Mouse (Mus musculus) brain, embryonic 14.5 days (tissue): Measurements from ENCODE around the gene Parp14. TPM values are rescaled to one million over a fixed set of nuclear protein-coding genes. Genes with fewer than 3 reads are reported as not detected.

Source experiments
- DNase-seq: peaks from one replicate; pipeline ENCODE4 v3.0.0-alpha.2; 2011; ENCODE audit warnings: low read depth
- CTCF ChIP-seq: fragments of 200-500 bp; IDR thresholded peaks from 2 replicates; pipeline ENCODE4 v1.5.1; 2012; ENCODE audit warnings: inconsistent platforms, mild to moderate bottlenecking, moderate library complexity, borderline replicate concordance; ENCODE audit not compliant: insufficient read depth, insufficient read length; ENCODE audit errors: extremely low read depth
- POLR2A ChIP-seq: fragments of 200-500 bp; IDR thresholded peaks from 2 replicates; pipeline ENCODE4 v1.6.1; 2012; ENCODE audit warnings: mild to moderate bottlenecking, inconsistent platforms, borderline replicate concordance; ENCODE audit not compliant: poor library complexity, insufficient read depth, insufficient read length, severe bottlenecking; ENCODE audit errors: extremely low read depth
- polyA plus RNA-seq: library from polyadenylated mRNA; depleted of rRNA; stranded (reverse); fragments of >200 nt; gene quantifications from 2 replicates; pipeline ENCODE4 v1.2.3, GENCODE M21; 2012; rRNA removed

Parp14 gene
- polyA plus RNA-seq, 1 experiment, result 0.38 TPM

DNA sequence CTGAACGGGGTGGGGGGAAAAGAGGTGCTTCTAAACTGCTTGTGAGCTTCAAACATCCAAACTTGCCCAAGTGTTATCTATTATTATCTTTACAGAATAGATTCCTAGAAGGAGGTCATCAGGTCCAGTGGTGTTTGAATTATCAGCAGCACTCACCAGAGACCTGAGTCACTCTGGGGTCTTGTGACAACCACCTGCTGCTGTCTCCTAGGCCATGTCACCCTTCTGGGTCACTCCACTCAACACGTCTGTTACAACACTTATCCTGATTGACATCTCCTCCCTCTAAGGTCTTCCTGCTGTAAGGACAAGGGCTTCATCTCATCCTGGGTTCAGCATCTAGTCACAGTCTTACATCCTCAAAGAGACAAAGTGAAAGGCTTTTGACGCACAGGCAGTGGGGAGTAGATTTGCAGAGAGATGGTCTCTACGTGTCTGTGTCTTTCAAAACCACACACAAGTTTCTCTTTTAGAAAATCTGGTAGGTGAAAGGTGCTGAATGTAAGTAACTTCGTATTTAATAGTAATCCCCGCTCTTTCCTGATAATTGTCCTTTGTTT is 79.3 kb downstream of the Parp14 start:
- TF ChIP-seq CTCF (no peak), POLR2A (no peak)
- no peak for DNase-seq

DNA sequence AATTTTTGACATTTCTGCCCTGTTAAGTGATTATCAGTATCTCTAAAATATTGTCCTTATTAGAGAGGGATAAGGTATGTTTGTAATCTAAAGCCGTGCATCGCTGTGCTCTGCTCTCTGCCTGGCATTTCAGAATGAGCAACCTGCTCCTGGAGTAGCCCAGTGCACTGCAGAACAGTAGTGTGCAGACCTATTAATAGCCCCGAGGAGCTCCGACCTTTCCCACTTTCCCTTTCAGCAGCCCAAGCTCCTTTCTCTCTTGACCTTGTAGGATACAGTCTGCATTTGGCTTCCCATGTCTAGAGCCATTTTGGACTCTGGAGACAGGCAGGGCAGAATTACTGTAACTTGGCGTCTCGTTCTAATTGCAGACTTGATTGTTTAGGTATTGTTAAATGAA is 83.0 kb downstream of the Parp14 start:
- TF ChIP-seq CTCF (no peak), POLR2A (no peak)
- no peak for DNase-seq

GRCm38 (mm10) chr16:35787568-35788189 is 83.7 kb downstream of the Parp14 start:
- DNase-seq, result peak; percentile 51
- TF ChIP-seq POLR2A (no peak), CTCF (no peak)

GRCm38 (mm10) chr16:35787163-35787562 is 84.2 kb downstream of the Parp14 start:
- peak; percentile 33 for DNase-seq
- TF ChIP-seq POLR2A, result no peak
- TF ChIP-seq CTCF, result no peak

- TF ChIP-seq CTCF (no peak), POLR2A (no peak)
- DNase-seq, result no peak
Observed at GRCm38 (mm10) chr16:35784134-35784725, 87.1 kb downstream of the Parp14 start.

- DNase-seq, result no peak
- TF ChIP-seq CTCF (no peak), POLR2A (no peak)
Observed at GRCm38 (mm10) chr16:35783207-35783573, 88.2 kb downstream of the Parp14 start.

Other genes with a start within 250 kb of the Parp14 start
- 55.4 and 58.2 TPM in 2 replicates for gene Dirc2, start 102.2 kb downstream of the Parp14 start, polyA plus RNA-seq
- 14.5 and 16.9 TPM in 2 replicates for gene Hspbap1, start 101.2 kb downstream of the Parp14 start, polyA plus RNA-seq
- gene Parp9, start 66.9 kb upstream of the Parp14 start, polyA plus RNA-seq, result 1.4 TPM in 2 replicates
- gene Dtx3l, start 67.6 kb upstream of the Parp14 start, polyA plus RNA-seq, result 0.92 and 1.3 TPM in 2 replicates
- gene Kpna1, start 107.2 kb upstream of the Parp14 start, polyA plus RNA-seq, result 31.6 and 45.6 TPM in 2 replicates
- gene Wdr5b, start 169.6 kb upstream of the Parp14 start, polyA plus RNA-seq, result 7.3 TPM in 2 replicates
- 80.0 and 84.3 TPM in 2 replicates for gene Fam162a, start 200.1 kb upstream of the Parp14 start, polyA plus RNA-seq
- gene Ccdc58, start 200.1 kb upstream of the Parp14 start, polyA plus RNA-seq, result 21.5 and 27.8 TPM in 2 replicates